Mouse (Mus musculus) adrenal gland, postnatal 10 days (tissue): ENCODE data around the gene Kcng3. TPM values are rescaled to one million over a fixed set of nuclear protein-coding genes. Genes with fewer than 3 reads are reported as not detected.

Experiments
- DNase-seq: peaks from one replicate; pipeline ENCODE4 v3.0.0; 2021; ENCODE audit warnings: mixed read lengths
- total RNA-seq, 2 experiments: library from RNA; stranded (reverse); gene quantifications; 2 replicates each; pipeline ENCODE4 v1.2.3; 2021

Kcng3 gene
- total RNA-seq, 2 experiments from 2014 or later: 6.5 to 11.6 TPM

GRCm38 (mm10) chr17:83630787-83631678 is 662 bp downstream of the Kcng3 start:
- peak; percentile 65 for DNase-seq

- DNase-seq: no peak
Measured at GRCm38 (mm10) chr17:83613907-83614306, 17.8 kb downstream of the Kcng3 start.

GRCm38 (mm10) chr17:83609532-83609931 is 22.2 kb downstream of the Kcng3 start:
- no peak for DNase-seq

GRCm38 (mm10) chr17:83600976-83601375 is 30.7 kb downstream of the Kcng3 start:
- no peak for DNase-seq

GRCm38 (mm10) chr17:83595966-83596365 is 35.7 kb downstream of the Kcng3 start:
- no peak for DNase-seq

- no peak for DNase-seq
Measured at GRCm38 (mm10) chr17:83594526-83594925, 37.2 kb downstream of the Kcng3 start.

GRCm38 (mm10) chr17:83593396-83593795 is 38.3 kb downstream of the Kcng3 start:
- peak; percentile 58 for DNase-seq

- no peak for DNase-seq
Measured at GRCm38 (mm10) chr17:83588663-83589341, 42.9 kb downstream of the Kcng3 start.

- DNase-seq: no peak
Measured at GRCm38 (mm10) chr17:83587731-83588130, 44.0 kb downstream of the Kcng3 start.

- no peak for DNase-seq
Measured at GRCm38 (mm10) chr17:83582585-83582984, 49.1 kb downstream of the Kcng3 start.

- no peak for DNase-seq
Measured at GRCm38 (mm10) chr17:83580734-83581133, 51.0 kb downstream of the Kcng3 start.

- DNase-seq: no peak
Measured at GRCm38 (mm10) chr17:83576810-83577371, 54.8 kb downstream of the Kcng3 start.

GRCm38 (mm10) chr17:83574615-83575014 is 57.1 kb downstream of the Kcng3 start:
- DNase-seq: no peak

- no peak for DNase-seq
Measured at GRCm38 (mm10) chr17:83573128-83573527, 58.6 kb downstream of the Kcng3 start.

GRCm38 (mm10) chr17:83572366-83572765 is 59.3 kb downstream of the Kcng3 start:
- DNase-seq: no peak

- DNase-seq: no peak
Measured at GRCm38 (mm10) chr17:83567375-83567774, 64.3 kb downstream of the Kcng3 start.

GRCm38 (mm10) chr17:83565506-83565905 is 66.2 kb downstream of the Kcng3 start:
- DNase-seq: no peak

- DNase-seq: no peak
Measured at GRCm38 (mm10) chr17:83564119-83564820, 67.4 kb downstream of the Kcng3 start.

- peak; percentile 70 for DNase-seq
Measured at GRCm38 (mm10) chr17:83563703-83564111, 68.0 kb downstream of the Kcng3 start.

- DNase-seq: no peak
Measured at GRCm38 (mm10) chr17:83562153-83563010, 69.3 kb downstream of the Kcng3 start.

GRCm38 (mm10) chr17:83559081-83559480 is 72.6 kb downstream of the Kcng3 start:
- DNase-seq: no peak
